26 mouse cellular contexts compared by ENCODE assay signal in genomic region chr10:56856186-56856585, GRCm38 (mm10).
"Had no signal": no experiment of that assay in that cellular context is flagged by ENCODE, and none has a peak within 500 bp of the region (broad histone marks: within the 10 kb centered on the region; RNA-seq: fewer than 3 reads in every experiment).

No protein-coding gene starts in this region.

- H3K9ac ChIP-seq: heart, embryonic 12.5 days; hindbrain, embryonic 12.5 days; hindbrain, embryonic 14.5 days; intestine, embryonic 15.5 days; limb, embryonic 12.5 days; liver, embryonic 13.5 days had no signal

- ATAC-seq: hindbrain, embryonic 16.5 days; inflammation-experienced regulatory T-cells, adult 6 months; intestine, embryonic 15.5 days; intestine, postnatal 0 days had no signal

- DNase-seq: gastrocnemius, adult 2 months; gastrocnemius, postnatal 10 days; gastrocnemius, postnatal 25 days; heart, adult 11 months; heart, postnatal 10 days; heart, postnatal 4 days; kidney, adult 18-20 months; kidney, adult 8-10 months; kidney, postnatal 10 days; kidney, postnatal 25 days; kidney, postnatal 4 days; layer of hippocampus, adult 9-11 months; liver; liver, embryonic 13.5 days had no signal

- H3K4me3 ChIP-seq: gastrocnemius, adult 2 months; heart, embryonic 10.5 days; heart, embryonic 12.5 days; hindbrain, embryonic 10.5 days; hindbrain, embryonic 12.5 days; intestine, embryonic 15.5 days; left cerebral cortex, adult 2 months; limb, embryonic 10.5 days; limb, embryonic 12.5 days; liver, embryonic 13.5 days had no signal

- H3K27me3 ChIP-seq: heart, embryonic 12.5 days; hindbrain, embryonic 12.5 days; intestine, embryonic 15.5 days; limb, embryonic 12.5 days; liver, embryonic 13.5 days had no signal

- H3K4me1 ChIP-seq: heart, embryonic 10.5 days; heart, embryonic 12.5 days; hindbrain, embryonic 10.5 days; hindbrain, embryonic 12.5 days; intestine, embryonic 15.5 days; liver, embryonic 13.5 days had no signal

- H3K27ac ChIP-seq: gastrocnemius, adult 2 months; heart, embryonic 10.5 days; hindbrain, embryonic 10.5 days; hindbrain, embryonic 12.5 days; hindbrain, embryonic 14.5 days; intestine, embryonic 15.5 days; left cerebral cortex, adult 2 months; limb, embryonic 10.5 days; limb, embryonic 12.5 days; liver, embryonic 13.5 days had no signal

- H3K36me3 ChIP-seq: heart, embryonic 10.5 days; heart, embryonic 12.5 days; hindbrain, embryonic 10.5 days; hindbrain, embryonic 12.5 days; intestine, embryonic 15.5 days; limb, embryonic 10.5 days; limb, embryonic 12.5 days; liver, embryonic 13.5 days had no signal
